Mouse (Mus musculus): ENCODE results near the gene Podn. TPM values are rescaled to one million over a fixed set of nuclear protein-coding genes. Genes with fewer than 3 reads are reported as not detected.

The Podn gene
- polyA plus RNA-seq, 3 experiments from 2014 or later: not detected

DNA sequence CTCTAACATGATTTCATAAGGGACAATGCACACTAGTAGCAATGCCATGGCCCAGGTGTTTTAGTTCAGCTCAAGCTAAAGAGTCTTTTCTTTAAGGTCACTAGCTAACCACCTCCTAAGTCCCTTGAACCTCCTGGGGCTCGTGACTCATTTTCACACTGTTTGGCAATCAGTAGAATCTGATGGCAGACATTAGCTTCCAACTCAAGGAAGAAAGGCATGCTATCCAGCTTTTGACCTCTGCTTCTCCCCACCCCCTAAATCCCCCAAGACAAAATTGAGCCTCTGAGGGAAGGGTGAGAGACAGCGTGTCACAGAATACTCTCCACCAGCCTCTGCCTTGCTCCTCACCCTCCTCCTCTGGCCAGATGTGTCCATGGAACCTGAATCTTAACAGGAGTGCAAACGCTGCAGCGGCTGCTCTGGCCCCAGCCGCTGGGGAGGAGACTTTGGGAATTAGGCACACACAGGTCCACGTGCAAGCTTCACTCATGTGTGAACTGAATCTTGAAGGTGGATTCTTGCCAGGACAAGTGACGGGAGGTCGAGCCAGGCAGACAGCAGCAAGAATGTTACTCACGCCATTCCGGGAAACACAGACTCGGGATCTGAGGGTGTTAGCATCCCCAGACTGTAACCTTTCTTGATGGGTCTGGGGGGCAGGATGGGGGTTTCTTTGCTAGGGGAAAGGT, 97.5 kb downstream of the Podn start:
- no peak for ATAC-seq

DNA sequence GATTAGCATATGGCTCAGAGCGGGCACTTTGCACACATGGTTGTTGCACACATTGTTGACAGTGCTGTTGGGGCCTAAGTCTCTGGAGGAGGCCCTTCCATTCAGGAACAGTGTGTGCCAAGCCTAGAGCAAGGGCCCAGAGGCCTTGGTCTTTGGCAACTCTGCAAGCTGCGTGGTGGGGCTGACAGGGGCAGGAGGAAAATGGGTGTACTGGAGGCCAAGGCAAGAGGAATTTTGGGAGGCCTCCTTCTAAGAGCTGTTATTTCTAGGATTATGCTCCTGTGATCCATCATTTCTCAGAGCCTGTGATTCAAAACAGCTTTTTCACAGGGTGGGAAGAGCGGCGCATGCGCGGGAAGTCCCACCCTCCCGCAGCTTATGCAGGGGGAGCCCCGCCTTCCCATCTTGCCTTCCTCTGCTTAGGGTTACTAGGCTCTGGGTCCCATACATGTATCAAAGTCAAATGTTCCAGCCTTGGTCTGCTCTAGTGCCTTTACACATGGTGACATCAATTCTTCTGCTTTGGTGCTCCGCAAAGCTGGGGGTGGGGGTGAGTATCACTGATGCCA, 99.7 kb downstream of the Podn start:
- no peak for ATAC-seq

DNA sequence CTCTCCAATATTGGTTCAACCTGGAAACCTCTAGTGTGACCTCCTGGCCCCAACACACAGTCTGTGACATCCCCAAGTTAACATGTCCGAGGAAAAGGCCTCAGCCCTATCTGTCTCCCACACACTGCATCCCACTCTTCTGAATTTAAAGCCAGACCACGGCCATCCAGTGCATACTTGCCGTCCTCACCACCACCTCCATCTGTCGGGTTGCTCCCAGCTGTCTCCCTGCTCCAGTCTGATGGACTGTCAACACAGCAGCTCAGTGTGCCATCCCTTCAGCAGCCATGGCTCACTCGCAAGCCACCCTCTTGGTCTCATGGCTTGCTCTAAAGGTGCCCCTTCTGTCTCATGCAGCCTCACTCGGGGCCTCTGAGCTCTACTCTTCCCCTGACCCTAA, 100.5 kb downstream of the Podn start:
- ATAC-seq: no peak

- no peak for ATAC-seq
These were observed 101.2 kb downstream of the Podn start for GRCm38 (mm10) chr4:107995011-107995410.

- ATAC-seq: no peak
These were observed 104.4 kb downstream of the Podn start for GRCm38 (mm10) chr4:107991879-107992278.

- ATAC-seq: no peak
These were observed 105.4 kb downstream of the Podn start for GRCm38 (mm10) chr4:107990818-107991217.

- ATAC-seq: no peak
These were observed 107.3 kb downstream of the Podn start for GRCm38 (mm10) chr4:107988931-107989330.

GRCm38 (mm10) chr4:107986386-107987168, 109.7 kb downstream of the Podn start:
- no peak for ATAC-seq

- ATAC-seq: no peak
These were observed 110.4 kb downstream of the Podn start for GRCm38 (mm10) chr4:107985812-107986211.

- no peak for ATAC-seq
These were observed 111.8 kb downstream of the Podn start for GRCm38 (mm10) chr4:107984282-107984981.

GRCm38 (mm10) chr4:107983717-107984116, 112.5 kb downstream of the Podn start:
- no peak for ATAC-seq

DNA sequence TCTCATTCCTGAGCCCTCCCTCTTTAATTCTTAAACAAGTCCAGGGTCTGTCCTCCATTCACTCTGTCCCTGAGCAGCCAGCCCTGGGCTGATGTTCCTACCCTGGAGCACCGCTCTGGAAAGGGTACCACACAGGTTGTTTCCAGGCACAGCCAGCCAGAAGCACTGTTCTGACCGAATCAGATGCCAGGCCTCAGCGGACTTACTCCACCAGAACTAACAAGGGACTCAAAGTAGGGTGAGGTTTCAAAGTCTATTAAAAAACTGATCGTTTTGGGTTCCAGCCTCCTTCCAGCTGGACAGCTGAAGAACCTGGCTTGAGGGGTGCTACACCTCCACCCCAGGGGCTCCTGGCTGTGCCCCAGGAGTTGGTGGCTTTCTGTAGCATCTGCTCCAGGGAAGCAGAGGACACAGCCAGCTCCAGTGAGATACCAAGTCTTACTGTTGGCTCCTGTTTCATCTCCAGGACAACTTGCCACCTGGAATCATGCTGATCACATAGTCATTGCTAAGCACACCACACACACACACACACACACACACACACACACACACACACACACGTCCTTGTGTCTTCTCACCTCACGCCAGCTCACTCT, 116.1 kb downstream of the Podn start:
- ATAC-seq: no peak

DNA sequence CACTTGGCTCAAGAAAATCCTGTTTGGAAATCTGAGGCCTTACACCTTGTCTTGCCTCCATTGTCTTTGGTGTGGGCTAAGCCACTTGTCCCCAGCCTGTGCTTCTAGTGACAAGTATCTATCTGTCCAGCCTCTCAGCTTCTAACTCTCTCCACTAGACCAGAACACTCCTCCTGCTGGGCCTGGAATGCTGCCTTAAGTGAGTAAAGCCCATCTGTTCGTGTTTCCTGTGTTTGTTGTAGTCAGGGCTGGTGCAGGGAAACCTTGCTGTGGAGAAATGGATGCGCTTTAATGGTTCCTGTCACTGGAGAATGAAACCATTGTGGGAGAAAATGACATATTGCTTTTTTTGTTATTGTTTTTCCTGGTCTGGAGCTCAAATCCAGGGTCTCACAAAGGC, 116.7 kb downstream of the Podn start:
- no peak for ATAC-seq

- no peak for ATAC-seq
These were observed 118.7 kb downstream of the Podn start for GRCm38 (mm10) chr4:107977593-107977992.

DNA sequence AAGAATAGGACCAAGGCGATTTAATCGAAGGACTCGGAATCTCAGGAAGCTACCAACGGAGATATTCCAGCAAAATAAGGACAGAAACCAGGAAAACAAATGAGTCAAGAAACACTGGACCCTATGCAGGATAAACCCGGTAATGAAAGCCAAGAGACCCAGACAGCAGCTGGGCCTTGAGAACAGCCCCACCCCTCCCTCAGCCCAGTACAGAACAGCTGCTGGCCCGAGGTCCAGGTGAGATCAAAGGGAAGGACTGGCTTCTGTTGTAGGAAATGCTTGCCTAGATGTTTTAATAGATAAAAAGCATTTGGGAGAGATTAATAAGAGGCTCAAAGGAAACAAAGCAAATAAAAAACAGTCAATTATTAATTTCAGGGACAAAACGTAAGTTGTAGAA, 121.2 kb downstream of the Podn start:
- no peak for ATAC-seq

- no peak for ATAC-seq
These were observed 121.7 kb downstream of the Podn start for GRCm38 (mm10) chr4:107974527-107974926.

- no peak for ATAC-seq
These were observed 125.1 kb downstream of the Podn start for GRCm38 (mm10) chr4:107971162-107971561.

GRCm38 (mm10) chr4:107969781-107970180, 126.5 kb downstream of the Podn start:
- no peak for ATAC-seq

DNA sequence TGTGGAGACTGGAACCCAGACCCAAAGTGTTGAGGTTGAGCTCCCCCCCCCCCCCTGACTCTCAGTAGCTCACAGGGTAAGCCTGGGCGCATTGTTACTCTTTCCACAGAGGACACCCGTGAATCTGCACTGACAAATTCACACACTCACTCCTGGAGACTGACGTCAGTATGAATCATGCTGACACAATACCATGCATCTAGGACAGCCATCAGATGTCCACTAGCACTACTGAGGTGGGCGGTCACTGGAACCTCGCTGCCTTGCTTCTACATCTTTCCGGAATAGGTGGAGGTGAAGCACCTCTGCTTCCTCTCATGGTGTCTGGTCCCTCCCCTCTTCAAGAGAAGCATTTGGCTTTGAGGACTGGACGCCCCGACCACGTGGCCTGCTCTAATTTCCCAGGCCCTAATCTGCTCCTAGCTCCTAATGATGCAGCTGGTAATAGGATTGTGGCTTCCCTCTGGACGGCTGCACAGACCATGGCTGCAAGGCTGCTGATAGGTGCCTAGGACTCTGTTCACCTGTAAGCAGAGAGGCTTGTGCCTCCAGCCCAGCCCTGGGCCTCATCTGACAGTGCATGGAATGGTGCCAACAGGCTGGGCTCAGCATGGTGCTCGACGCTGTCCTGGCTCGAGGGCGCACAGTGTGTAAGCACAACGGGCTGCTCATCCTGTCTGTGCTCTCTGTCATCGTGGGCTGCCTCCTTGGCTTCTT, 128.1 kb downstream of the Podn start, which contains the start of gene Slc1a7:
Slc1a7 (plus strand) TSS at position 367 of the 717 bp plus-strand sequence.
- ATAC-seq: no peak

GRCm38 (mm10) chr4:107966416-107967109, 129.7 kb downstream of the Podn start:
- no peak for ATAC-seq
